Mouse (Mus musculus) hindbrain, postnatal 0 days (tissue): ENCODE results near the gene Olfr1342. TPM values are rescaled to one million over a fixed set of nuclear protein-coding genes. Genes with fewer than 3 reads are reported as not detected.

Experiments used
- ATAC-seq: fragments of 200-750 bp; cut with Nextera tagmentation; 2 replicates; pipeline ENCODE4 v1.8.0; 2017; ENCODE audit warnings: mild to moderate bottlenecking, moderate TSS enrichment, moderate library complexity
- DNase-seq: peaks from one replicate; pipeline ENCODE4 v3.0.0-alpha.2; 2015; ENCODE audit warnings: low spot score
- H3K27ac ChIP-seq: fragments of 300-500 bp; sonication (generic); 2 replicates; pipeline ENCODE4 v1.5.1; 2014; ENCODE audit warnings: mild to moderate bottlenecking
- H3K27me3 ChIP-seq: fragments of 300-500 bp; sonication (generic); 2 replicates; pipeline ENCODE4 v1.6.1; 2014; ENCODE audit warnings: low read length, mixed read lengths; ENCODE audit not compliant: insufficient read depth
- H3K36me3 ChIP-seq: fragments of 300-500 bp; sonication (generic); 2 replicates; pipeline ENCODE4 v1.6.1; 2014; ENCODE audit warnings: low read length, mixed read lengths; ENCODE audit not compliant: insufficient read depth
- H3K4me1 ChIP-seq: fragments of 300-500 bp; sonication (generic); 2 replicates; pipeline ENCODE4 v1.6.1; 2014; ENCODE audit warnings: antibody characterized with exemption, low read length, mixed read lengths; ENCODE audit not compliant: insufficient read depth
- H3K4me2 ChIP-seq: fragments of 300-500 bp; sonication (generic); 2 replicates; pipeline ENCODE4 v1.6.1; 2014; ENCODE audit warnings: low read depth, mild to moderate bottlenecking, low read length, moderate library complexity, mixed read lengths
- H3K4me3 ChIP-seq: fragments of 300-500 bp; sonication (generic); 2 replicates; pipeline ENCODE4 v1.5.1; 2014; ENCODE audit warnings: low read length
- H3K9ac ChIP-seq: fragments of 300-500 bp; sonication (generic); replicated peaks from 2 replicates; pipeline ENCODE4 v1.6.1; 2014; ENCODE audit warnings: mild to moderate bottlenecking, low read length, moderate library complexity, mixed read lengths
- H3K9me3 ChIP-seq: fragments of 300-500 bp; sonication (generic); 2 replicates; pipeline ENCODE4 v1.6.1; 2016; ENCODE audit warnings: low read length, mixed read lengths
- CTCF ChIP-seq: IDR thresholded peaks from 2 replicates; pipeline ENCODE4 v1.5.1; 2016; ENCODE audit warnings: antibody characterized with exemption, control low read depth, low read depth
- WGBS: fragments of 180-500 bp; shearing (Covaris S2); extraction: QIAGEN DNeasy Blood & Tissue Kit; methylation state at CpG from one replicate; pipeline ENCODE4 v1.1.7; 2014; 5-methylcytosine and 5-hydroxymethylcytosine counted together
- polyA plus RNA-seq: library from polyadenylated mRNA; unstranded; fragments of >200 nt; fragmentation: Nextera tagmentation; extraction: Ambion mirVana; gene quantifications from 2 replicates; pipeline ENCODE4 v1.2.1, GENCODE M21; 2015
- total RNA-seq: library from RNA; depleted of rRNA; stranded (reverse); fragments of >200 nt; gene quantifications from 2 replicates; pipeline ENCODE4 v1.2.3, GENCODE M21; 2014; rRNA removed

Gene Olfr1342
- total and polyA plus RNA-seq, 2 experiments from 2014 or later, result 0.04 TPM; not detected in 1

DNA sequence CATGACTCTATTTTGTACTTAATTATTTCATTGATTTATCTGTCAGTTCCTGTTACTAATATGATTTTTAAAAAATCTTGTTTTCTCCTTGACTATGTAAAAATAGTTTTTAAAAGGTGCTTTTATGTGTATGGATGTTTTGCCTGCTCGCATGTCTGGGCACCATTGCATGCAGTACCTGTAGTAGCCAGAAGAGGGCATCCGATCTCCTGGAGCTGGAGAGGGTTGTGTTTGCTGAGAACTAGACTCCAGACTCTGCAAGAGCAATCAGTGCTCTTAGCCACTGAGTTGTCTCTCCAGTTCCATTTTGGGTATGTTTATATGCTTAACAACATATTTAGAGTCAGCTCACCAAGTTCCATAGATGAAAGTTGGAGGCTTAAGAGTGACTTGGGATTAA, 47.3 kb downstream of the Olfr1342 start:
- Histone ChIP-seq H3K4me3 (no peak overlapping the region), H3K4me1 (0 out of 2 replicates have a peak, but pooled peaks cover 4% of the 10 kb centered on the region), H3K27ac (no peak overlapping the region), H3K36me3 (no peaks in the 10 kb centered on the region), H3K4me2 (no peak overlapping the region), H3K9me3 (no peaks in the 10 kb centered on the region), H3K27me3 (no peaks in the 10 kb centered on the region), H3K9ac (no peak overlapping the region)
- 14% methylated on average over 2 of the region's 2 CpGs for WGBS
- ATAC-seq (no peak), DNase-seq (peak; percentile 62)
- TF ChIP-seq CTCF, result peak; percentile 85

- ATAC-seq (peak; percentile 47; the same call in 1 of the 2 replicates), DNase-seq (peak; percentile 71)
- H3K27ac ChIP-seq, result no peak overlapping the region
- WGBS, result 37% methylated on average over 20 of the region's 20 CpGs
- 0 out of 2 replicates have a peak overlapping the region, but pooled peaks have one; percentile 27 for H3K4me2 ChIP-seq
- TF ChIP-seq CTCF, result no peak
- H3K9ac ChIP-seq, result no peak overlapping the region
- 0 out of 2 replicates have a peak, but pooled peaks cover 4% of the 10 kb centered on the region for H3K4me1 ChIP-seq
- H3K36me3 ChIP-seq, result no peaks in the 10 kb centered on the region
- H3K4me3 ChIP-seq, result no peak overlapping the region
- H3K27me3 ChIP-seq, result no peaks in the 10 kb centered on the region
- no peaks in the 10 kb centered on the region for H3K9me3 ChIP-seq
Observed at GRCm38 (mm10) chr4:118642346-118643190, 50.0 kb downstream of the Olfr1342 start.

Other genes starting within 250 kb of the Olfr1342 start
- not detected in 2 replicates for gene Mpl, start 235.2 kb downstream of the Olfr1342 start, total RNA-seq
- gene Mpl, start 235.2 kb downstream of the Olfr1342 start, polyA plus RNA-seq, result 0.18 TPM in 1 of 2 replicates, not detected in the other
- gene Tie1, start 202.7 kb downstream of the Olfr1342 start, total RNA-seq, result 15.9 and 20.2 TPM in 2 replicates
- gene Tie1, start 202.7 kb downstream of the Olfr1342 start, polyA plus RNA-seq, result 10.5 and 11.6 TPM in 2 replicates
- gene 2610528J11Rik, start 165.8 kb downstream of the Olfr1342 start, total RNA-seq, result not detected in 2 replicates
- gene 2610528J11Rik, start 165.8 kb downstream of the Olfr1342 start, polyA plus RNA-seq, result not detected in 2 replicates
- 0.90 and 4.8 TPM in 2 replicates for gene Tmem125, start 148.7 kb downstream of the Olfr1342 start, total RNA-seq
- gene Tmem125, start 148.7 kb downstream of the Olfr1342 start, polyA plus RNA-seq, result 0.64 and 0.83 TPM in 2 replicates
- 0.65 and 1.3 TPM in 2 replicates for gene Cfap57, start 72.0 kb downstream of the Olfr1342 start, total RNA-seq
- gene Cfap57, start 72.0 kb downstream of the Olfr1342 start, polyA plus RNA-seq, result 0.70 and 1.2 TPM in 2 replicates
- gene Ebna1bp2, start 72.0 kb downstream of the Olfr1342 start, total RNA-seq, result 31.6 and 40.0 TPM in 2 replicates
- gene Ebna1bp2, start 72.0 kb downstream of the Olfr1342 start, polyA plus RNA-seq, result 85.4 and 98.5 TPM in 2 replicates
- not detected in 2 replicates for gene Olfr62, start 33.8 kb downstream of the Olfr1342 start, total RNA-seq
- gene Olfr62, start 33.8 kb downstream of the Olfr1342 start, polyA plus RNA-seq, result not detected in 2 replicates
- not detected in 2 replicates for gene Olfr1341, start 10.8 kb upstream of the Olfr1342 start, total RNA-seq
- not detected in 2 replicates for gene Olfr1341, start 10.8 kb upstream of the Olfr1342 start, polyA plus RNA-seq
- not detected in 2 replicates for gene Olfr1340, start 27.4 kb upstream of the Olfr1342 start, total RNA-seq
- gene Olfr1340, start 27.4 kb upstream of the Olfr1342 start, polyA plus RNA-seq, result not detected in 2 replicates
- not detected in 2 replicates for gene Olfr1339, start 39.4 kb upstream of the Olfr1342 start, total RNA-seq
- gene Olfr1339, start 39.4 kb upstream of the Olfr1342 start, polyA plus RNA-seq, result not detected in 2 replicates
- gene Olfr1338, start 66.0 kb upstream of the Olfr1342 start, total RNA-seq, result not detected in 2 replicates
- not detected in 2 replicates for gene Olfr1338, start 66.0 kb upstream of the Olfr1342 start, polyA plus RNA-seq
- not detected in 2 replicates for gene Olfr1337, start 89.8 kb upstream of the Olfr1342 start, total RNA-seq
- not detected in 2 replicates for gene Olfr1337, start 89.8 kb upstream of the Olfr1342 start, polyA plus RNA-seq
- gene Olfr1335, start 117.2 kb upstream of the Olfr1342 start, total RNA-seq, result not detected in 2 replicates
- gene Olfr1335, start 117.2 kb upstream of the Olfr1342 start, polyA plus RNA-seq, result not detected in 2 replicates
- gene Olfr1333, start 143.5 kb upstream of the Olfr1342 start, total RNA-seq, result not detected in 2 replicates
- gene Olfr1333, start 143.5 kb upstream of the Olfr1342 start, polyA plus RNA-seq, result not detected in 2 replicates
- gene Olfr1331, start 171.9 kb upstream of the Olfr1342 start, total RNA-seq, result not detected in 2 replicates
- gene Olfr1331, start 171.9 kb upstream of the Olfr1342 start, polyA plus RNA-seq, result not detected in 2 replicates
- gene Olfr1330, start 195.8 kb upstream of the Olfr1342 start, total RNA-seq, result not detected in 2 replicates
- not detected in 2 replicates for gene Olfr1330, start 195.8 kb upstream of the Olfr1342 start, polyA plus RNA-seq
- not detected in 2 replicates for gene Olfr1329, start 224.7 kb upstream of the Olfr1342 start, total RNA-seq
- gene Olfr1329, start 224.7 kb upstream of the Olfr1342 start, polyA plus RNA-seq, result not detected in 2 replicates
- not detected in 2 replicates for gene Olfr1328, start 245.9 kb upstream of the Olfr1342 start, total RNA-seq
- gene Olfr1328, start 245.9 kb upstream of the Olfr1342 start, polyA plus RNA-seq, result not detected in 2 replicates